Mouse (Mus musculus): ENCODE results near the gene Akap6.

- TF ChIP-seq CTCF (IDR thresholded peaks at IDR 0.05; ENCODE audit: low read depth, low read length) (no peak), POLR2A (IDR thresholded peaks at IDR 0.05; ENCODE audit: extremely low read depth, insufficient read depth, low read length) (no peak)
These were observed 251.5 kb downstream of the Akap6 start for GRCm38 (mm10) chr12:52950660-52951059.

All from liver, adult 2 months (tissue).